Comparison of ENCODE assay signal across 25 mouse cellular contexts in the genomic region with DNA sequence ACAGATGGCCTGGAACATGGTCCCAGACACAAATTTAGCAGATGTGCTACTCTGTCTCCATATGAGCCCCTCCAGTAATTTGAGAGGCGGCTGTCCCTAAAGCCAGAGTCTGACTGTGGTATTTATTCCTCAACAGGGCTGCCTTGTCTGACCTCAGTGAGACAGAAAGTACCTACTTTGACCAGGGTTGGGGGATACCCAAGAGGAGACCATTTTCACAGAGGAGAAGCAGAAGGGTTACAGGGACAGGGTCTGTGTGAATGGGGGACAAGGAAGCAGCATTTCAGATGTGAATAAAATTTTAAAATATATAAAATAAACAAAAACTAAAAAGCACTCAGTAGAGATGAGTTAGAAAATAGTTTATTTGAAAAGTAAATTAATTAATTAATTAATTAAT.
"Had no signal": no experiment of that assay in that cellular context is flagged by ENCODE, and none has a peak within 500 bp of the region (broad histone marks: within the 10 kb centered on the region; RNA-seq: fewer than 3 reads in every experiment).

No protein-coding gene starts in this region.

- ATAC-seq: forebrain, postnatal 0 days; hindbrain, embryonic 16.5 days; intestine, embryonic 16.5 days had no signal

- H3K9me3 ChIP-seq: heart, embryonic 13.5 days; heart, embryonic 15.5 days; hindbrain, embryonic 12.5 days; kidney, embryonic 15.5 days; limb, embryonic 10.5 days; limb, embryonic 12.5 days had no signal

- H3K4me1 ChIP-seq: heart, embryonic 13.5 days; heart, embryonic 15.5 days; hindbrain, embryonic 12.5 days; kidney, embryonic 15.5 days; limb, embryonic 10.5 days; limb, embryonic 12.5 days had no signal

- H3K27ac ChIP-seq: heart, adult 2 months; heart, embryonic 13.5 days; heart, embryonic 15.5 days; hindbrain, embryonic 12.5 days; kidney, embryonic 15.5 days; kidney, postnatal 0 days; layer of hippocampus, adult 2 months; left cerebral cortex, adult 2 months; limb, embryonic 10.5 days; limb, embryonic 12.5 days had no signal

- H3K4me2 ChIP-seq: heart, embryonic 11.5 days; heart, embryonic 13.5 days; heart, embryonic 15.5 days; hindbrain, embryonic 12.5 days; kidney, embryonic 15.5 days; limb, embryonic 12.5 days; liver, embryonic 11.5 days had no signal

- H3K9ac ChIP-seq: forebrain, postnatal 0 days; heart, embryonic 13.5 days; heart, embryonic 15.5 days; hindbrain, embryonic 12.5 days; kidney, embryonic 15.5 days; limb, embryonic 12.5 days had no signal

- DNase-seq: forebrain, postnatal 0 days; gastrocnemius, postnatal 14 days; gastrocnemius, postnatal 36 days; heart, adult 11 months; heart, adult 2 months; heart, postnatal 14 days; heart, postnatal 36 days; kidney, adult 11 months; kidney, adult 2 months; kidney, adult 9 months; kidney, postnatal 4 days; liver had no signal

- H3K27me3 ChIP-seq: heart, embryonic 13.5 days; heart, embryonic 15.5 days; hindbrain, embryonic 12.5 days; kidney, embryonic 15.5 days; limb, embryonic 12.5 days had no signal

- H3K36me3 ChIP-seq: heart, embryonic 13.5 days; heart, embryonic 15.5 days; hindbrain, embryonic 12.5 days; kidney, embryonic 15.5 days; limb, embryonic 10.5 days; limb, embryonic 12.5 days had no signal

- H3K4me3 ChIP-seq: heart, adult 2 months; heart, embryonic 13.5 days; heart, embryonic 15.5 days; hindbrain, embryonic 12.5 days; kidney, embryonic 15.5 days; layer of hippocampus, adult 2 months; left cerebral cortex, adult 2 months; limb, embryonic 10.5 days; limb, embryonic 12.5 days had no signal
